Mouse (Mus musculus) thymus, postnatal 0 days (tissue): ENCODE results near the gene Ephb6. TPM values are rescaled to one million over a fixed set of nuclear protein-coding genes. Genes with fewer than 3 reads are reported as not detected.

Experiments
- DNase-seq: peaks from one replicate; pipeline ENCODE4 v3.0.0-alpha.2; 2015; ENCODE audit warnings: low spot score
- polyA plus RNA-seq: library from polyadenylated mRNA; unstranded; fragments of >200 nt; fragmentation: Nextera tagmentation; extraction: Ambion mirVana; gene quantifications from 2 replicates; pipeline ENCODE4 v1.2.1, GENCODE M21; 2015

Ephb6 gene
- polyA plus RNA-seq, 1 experiment from 2014 or later, result 84.2 TPM

DNA sequence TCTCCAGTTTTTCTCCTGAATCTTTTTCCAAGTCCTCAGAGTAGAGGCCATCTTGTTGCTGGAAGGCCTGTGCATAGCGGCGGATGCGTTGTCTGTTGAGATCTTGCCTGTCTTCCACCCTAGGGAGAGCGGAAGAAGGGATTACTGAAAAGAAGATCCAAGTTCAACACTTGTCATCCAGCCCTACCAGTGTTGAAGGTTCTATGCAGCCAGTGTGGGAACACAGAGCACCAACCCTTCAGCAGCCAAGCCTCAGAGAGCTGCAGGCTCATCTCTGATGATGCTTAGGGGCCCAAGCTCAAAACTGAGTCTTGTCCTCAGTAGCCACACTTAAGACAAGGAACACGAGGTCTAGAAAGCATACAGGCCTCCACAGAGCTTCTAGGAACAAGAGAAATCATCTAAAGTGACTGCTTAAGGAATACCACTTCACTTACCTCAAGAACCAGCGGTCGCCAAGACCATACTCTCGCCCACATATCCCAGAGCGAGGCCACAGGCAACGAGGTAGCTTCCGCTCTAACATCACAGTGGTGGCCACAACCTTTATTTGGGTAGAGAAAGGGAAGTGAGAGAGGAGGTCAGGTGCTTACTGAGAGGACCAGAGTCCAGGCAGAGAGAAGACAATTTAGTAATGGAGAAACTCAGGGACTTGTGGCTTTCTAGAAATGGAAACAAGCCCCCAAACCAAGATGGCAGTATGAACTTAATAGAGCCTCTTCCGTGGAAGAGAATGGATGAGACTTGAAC lies 16.1 kb downstream of the Ephb6 start:
- no peak for DNase-seq

GRCm38 (mm10) chr6:41622661-41623060 lies 17.4 kb downstream of the Ephb6 start:
- peak; percentile 61 for DNase-seq

GRCm38 (mm10) chr6:41628180-41628579 lies 22.9 kb downstream of the Ephb6 start:
- DNase-seq, result no peak

DNA sequence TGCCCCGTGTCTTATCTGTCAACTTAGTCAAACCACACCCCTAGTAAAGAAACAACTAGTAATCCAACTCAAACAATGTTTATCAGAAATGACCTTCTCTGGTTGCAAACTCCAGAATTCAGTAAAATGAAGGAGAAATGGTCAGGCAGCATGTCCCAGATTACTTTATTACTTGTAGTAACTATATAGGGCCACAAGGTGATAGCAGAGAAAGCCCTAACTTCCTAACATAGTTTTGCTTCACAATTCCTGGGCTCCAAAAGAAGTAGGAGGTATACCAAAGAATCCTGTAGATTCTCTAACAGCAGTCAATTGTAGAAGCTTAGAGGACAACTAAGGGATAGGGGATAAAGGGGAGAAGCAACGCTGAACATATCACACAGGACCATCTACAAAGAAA lies 25.5 kb downstream of the Ephb6 start:
- no peak for DNase-seq

DNA sequence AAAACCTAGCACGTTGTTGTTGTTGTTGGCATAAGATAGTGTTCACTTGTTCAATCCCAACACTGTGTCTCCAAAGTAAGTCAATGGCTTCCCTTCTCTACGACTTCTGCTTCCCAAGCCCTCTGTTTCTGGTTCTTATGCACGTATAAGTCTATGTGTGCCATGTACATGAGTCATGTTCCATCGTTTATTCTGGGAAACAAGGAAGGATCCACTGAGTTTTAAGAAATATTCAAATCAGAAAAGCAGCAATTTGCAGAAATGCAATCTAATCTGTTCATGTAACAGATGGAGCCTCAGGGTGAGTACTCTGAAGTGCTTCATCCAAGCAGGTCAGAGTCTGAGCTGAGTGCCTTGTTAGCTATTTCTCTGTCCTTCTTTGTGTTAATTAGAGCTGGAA lies 26.3 kb downstream of the Ephb6 start:
- no peak for DNase-seq

DNA sequence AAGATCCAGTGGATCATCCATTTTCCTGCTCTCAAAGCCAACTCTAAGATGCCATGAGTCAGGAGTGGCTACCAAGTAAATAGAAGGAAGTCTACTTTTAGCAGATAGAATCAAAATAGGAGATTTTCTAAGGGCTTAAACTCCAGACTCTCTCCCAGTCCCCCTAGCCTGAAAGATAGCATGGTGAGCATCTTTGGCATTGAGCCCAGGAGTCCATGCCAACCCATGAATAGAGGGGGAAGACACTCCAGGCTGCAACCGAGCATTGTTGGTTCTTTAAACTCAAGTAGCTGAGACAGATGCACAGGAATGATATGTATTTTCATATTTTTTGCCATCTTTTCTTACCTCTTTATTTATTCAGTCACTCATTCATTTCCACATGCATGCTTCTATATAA lies 29.9 kb downstream of the Ephb6 start:
- DNase-seq, result no peak

GRCm38 (mm10) chr6:41636178-41636577 lies 30.9 kb downstream of the Ephb6 start, which contains the start of gene Trpv6:
Gene Trpv6 (minus strand): TSS chr6:41636405.
- DNase-seq, result no peak

- no peak for DNase-seq
These were observed 32.1 kb downstream of the Ephb6 start for GRCm38 (mm10) chr6:41637393-41637792.

DNA sequence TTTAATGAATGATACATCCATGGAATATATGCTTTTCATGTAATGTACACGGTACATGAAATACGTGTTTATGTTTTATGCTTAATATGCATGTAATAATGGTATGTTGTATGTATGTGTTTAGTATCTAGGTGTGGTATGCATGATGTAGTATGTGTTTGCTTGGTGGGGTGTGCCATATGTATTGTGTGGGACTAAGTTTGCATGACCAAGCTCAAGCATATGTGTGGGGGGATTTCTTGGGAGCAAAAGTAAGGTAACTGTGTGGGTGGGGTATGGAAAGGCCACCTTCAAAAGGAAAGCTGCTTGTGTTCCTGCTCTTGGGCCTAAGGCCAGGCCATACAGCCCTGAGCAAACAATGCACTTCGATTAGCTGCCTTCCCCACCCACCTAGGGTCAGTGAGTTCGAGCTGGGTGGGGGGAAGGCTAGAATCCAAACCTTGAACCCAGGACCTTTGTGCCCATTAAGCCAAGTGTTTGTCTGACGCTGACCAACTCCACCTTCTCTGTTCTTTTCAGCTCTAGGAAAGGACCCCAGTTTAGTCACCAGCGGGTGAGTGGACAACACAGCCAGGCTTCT lies 32.7 kb downstream of the Ephb6 start:
- DNase-seq, result no peak

DNA sequence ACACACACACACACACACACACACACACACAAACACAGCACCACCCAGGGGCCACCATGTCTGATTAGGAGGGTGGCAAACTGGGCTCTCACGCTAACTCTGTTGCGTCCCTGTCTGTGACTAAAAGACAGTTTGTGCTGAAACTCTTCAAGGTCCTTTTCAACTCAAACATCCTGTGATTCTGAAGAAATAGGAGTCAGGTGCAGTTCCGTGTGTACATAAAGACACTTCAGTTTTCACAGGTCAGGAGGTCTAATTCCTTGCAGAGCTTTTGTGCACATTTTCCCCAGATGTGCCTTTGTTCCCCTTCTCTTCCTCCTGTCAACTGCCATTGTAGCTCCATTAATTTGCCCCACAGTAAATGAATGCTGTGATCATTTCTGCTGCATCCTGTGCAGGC lies 35.2 kb downstream of the Ephb6 start:
- DNase-seq, result no peak

DNA sequence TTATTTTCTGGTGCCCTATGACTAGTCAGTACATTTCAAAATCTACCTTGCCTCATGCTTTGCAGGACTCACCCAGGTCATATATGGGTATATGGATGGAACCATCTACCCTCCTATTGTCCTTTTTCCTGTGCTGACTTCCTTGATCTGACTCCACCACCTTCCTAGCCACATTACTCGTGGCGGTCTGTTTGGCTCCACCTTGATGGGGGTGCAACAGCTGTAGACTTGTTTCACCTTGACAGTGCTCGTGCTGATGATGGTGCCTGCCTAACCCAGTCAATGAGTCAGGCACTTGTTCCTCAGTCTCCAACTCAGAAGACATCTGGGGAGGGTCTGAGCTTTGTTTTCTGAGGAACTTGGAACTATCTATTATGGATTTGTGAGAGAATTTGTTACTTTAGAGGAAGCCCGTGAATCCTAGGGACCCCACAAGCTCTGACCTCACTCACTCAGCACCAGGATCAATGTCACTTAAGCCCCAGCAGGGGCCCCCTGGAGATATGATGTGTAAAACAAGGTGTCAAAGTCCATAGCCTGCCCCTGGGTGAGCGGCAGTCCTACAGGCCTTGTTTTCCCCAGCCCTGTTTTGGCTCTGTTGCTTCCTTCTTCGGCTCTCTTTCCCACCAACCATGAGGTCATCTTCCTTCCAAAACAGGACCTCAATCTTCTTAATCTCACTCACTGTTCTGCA lies 36.0 kb downstream of the Ephb6 start:
- no peak for DNase-seq

GRCm38 (mm10) chr6:41642765-41643164 lies 37.5 kb downstream of the Ephb6 start:
- no peak for DNase-seq

DNA sequence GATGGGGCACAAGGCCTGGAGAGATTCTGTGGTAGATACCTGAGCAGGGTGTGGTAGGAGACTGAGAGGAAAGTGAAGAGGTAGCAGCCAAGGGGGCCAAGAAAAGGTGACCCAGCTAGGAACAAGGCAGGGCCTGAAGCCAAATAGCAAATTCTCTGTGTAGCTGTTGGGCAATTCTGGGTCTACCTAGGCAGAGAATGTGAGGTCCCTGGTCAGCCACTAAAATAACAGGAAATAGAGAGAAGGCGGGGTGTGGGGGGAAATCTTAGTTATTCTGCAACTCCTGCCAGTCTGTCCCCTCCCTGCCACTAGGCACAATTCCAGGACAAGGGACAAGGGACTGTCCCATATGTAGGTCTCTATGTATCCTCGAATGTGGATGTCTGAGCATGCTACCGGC lies 37.9 kb downstream of the Ephb6 start:
- no peak for DNase-seq

DNA sequence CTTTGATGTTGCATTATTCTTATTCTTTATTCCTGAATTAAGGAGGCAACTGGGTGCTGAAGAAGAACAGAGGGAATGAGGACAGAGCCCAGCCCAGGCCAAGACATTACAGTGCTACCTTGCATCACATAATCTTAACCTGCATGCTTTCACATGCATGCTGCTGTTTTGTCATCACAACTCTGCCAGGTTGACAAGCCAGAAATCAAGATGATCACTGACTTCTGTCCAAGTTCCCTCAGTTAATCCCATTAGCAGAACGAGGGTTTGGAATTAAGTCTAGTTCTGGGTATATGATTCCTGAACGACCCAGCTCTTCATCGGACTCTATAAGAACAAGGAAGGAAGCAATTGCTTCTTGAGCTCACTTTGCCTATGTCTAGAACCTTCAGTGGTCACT lies 40.9 kb downstream of the Ephb6 start:
- no peak for DNase-seq

- no peak for DNase-seq
These were observed 41.4 kb downstream of the Ephb6 start for GRCm38 (mm10) chr6:41646672-41647071.

DNA sequence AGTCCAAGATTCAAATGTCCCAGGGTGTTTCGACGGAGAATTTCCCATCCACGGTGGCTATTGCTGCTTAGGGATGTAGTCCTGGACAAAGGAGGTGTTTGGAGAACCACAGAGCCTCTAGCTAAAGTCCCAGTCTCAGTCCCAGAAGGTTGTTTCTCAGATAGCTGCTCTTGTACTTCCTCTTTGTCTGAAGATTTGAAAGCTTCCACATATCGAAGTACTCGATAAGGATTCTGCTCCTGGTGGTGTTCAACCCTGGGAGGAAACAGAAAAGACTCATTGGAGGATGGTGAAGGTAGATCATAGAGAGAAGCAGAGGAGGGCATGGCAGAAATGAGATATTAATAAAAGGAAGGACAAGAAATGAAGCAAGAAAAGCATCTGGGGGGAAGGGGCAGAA lies 47.9 kb downstream of the Ephb6 start:
- no peak for DNase-seq

DNA sequence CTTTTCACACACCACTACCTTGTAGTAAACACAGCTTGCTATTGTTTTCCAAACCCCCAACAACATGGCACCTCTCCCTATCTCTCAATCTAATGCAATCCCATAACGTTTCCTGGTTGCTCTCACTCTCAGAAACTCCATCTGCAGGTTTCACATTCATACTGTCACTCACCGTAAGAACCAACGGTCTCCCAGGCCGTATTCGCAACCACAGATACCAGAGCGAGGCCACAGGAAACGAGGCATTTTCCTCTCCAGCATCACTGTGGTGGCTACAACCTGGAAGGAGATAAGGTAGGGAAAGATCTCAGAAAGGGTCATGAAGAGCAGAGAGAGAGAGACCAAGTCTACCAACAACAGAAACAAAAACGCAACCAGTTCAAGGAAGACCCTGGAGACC lies 49.4 kb downstream of the Ephb6 start:
- peak; percentile 9 for DNase-seq

DNA sequence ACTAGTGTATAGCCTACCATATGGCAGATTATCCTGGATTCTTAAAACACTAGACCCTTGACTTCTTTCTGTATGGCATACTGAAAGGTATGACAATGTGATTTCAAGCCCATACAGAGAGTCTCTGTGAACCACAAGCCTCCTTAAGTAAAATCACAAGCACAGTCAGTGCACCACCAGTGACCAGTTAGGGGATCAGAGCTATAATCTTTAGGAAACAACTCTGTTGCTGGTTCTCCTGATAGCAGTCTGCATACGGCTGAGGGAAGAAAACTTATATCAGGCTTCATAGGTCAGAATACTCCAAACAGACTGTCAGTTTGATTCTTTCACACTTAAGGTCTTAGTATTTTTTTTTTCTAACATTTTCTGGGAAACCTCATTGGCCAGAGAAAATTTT lies 53.2 kb downstream of the Ephb6 start:
- no peak for DNase-seq

GRCm38 (mm10) chr6:41662320-41662719 lies 57.0 kb downstream of the Ephb6 start:
- DNase-seq, result peak; percentile 44
